Mouse (Mus musculus): ENCODE results near the gene Loxl1.

The Loxl1 gene

GRCm38 (mm10) chr9:58312944-58313359 lies at the start of gene Loxl1:
Gene Loxl1, minus strand, starts transcription at chr9:58313186.
- no peak for DNase-seq (ENCODE audit: low spot score in 2 of 2)

- no peak for DNase-seq (ENCODE audit: low spot score in 2 of 2)
Measured at GRCm38 (mm10) chr9:58361956-58362355, 49.0 kb upstream of the Loxl1 start.

- DNase-seq (ENCODE audit: low spot score in 2 of 2), result no peak
Measured at GRCm38 (mm10) chr9:58361373-58361772, 48.4 kb upstream of the Loxl1 start.

GRCm38 (mm10) chr9:58355262-58356050 lies 42.5 kb upstream of the Loxl1 start:
- DNase-seq (ENCODE audit: low spot score in 2 of 2), result no peak

GRCm38 (mm10) chr9:58354701-58355100 lies 41.7 kb upstream of the Loxl1 start:
- DNase-seq (ENCODE audit: low spot score in 2 of 2), result no peak

- DNase-seq (ENCODE audit: low spot score in 2 of 2), result no peak
Measured at GRCm38 (mm10) chr9:58353224-58353623, 40.2 kb upstream of the Loxl1 start.

- DNase-seq (ENCODE audit: low spot score in 2 of 2), result no peak
Measured at GRCm38 (mm10) chr9:58347795-58348194, 34.8 kb upstream of the Loxl1 start.

GRCm38 (mm10) chr9:58346498-58346897 lies 33.5 kb upstream of the Loxl1 start:
- DNase-seq (ENCODE audit: low spot score in 2 of 2), result no peak

- DNase-seq (ENCODE audit: low spot score in 2 of 2), result no peak
Measured at GRCm38 (mm10) chr9:58345963-58346362, 33.0 kb upstream of the Loxl1 start.

- no peak for DNase-seq (ENCODE audit: low spot score in 2 of 2)
Measured at GRCm38 (mm10) chr9:58341795-58342194, 28.8 kb upstream of the Loxl1 start.

GRCm38 (mm10) chr9:58336650-58337281 lies 23.8 kb upstream of the Loxl1 start:
- DNase-seq (ENCODE audit: low spot score in 2 of 2), result no peak

GRCm38 (mm10) chr9:58331276-58331675 lies 18.3 kb upstream of the Loxl1 start:
- DNase-seq (ENCODE audit: low spot score in 2 of 2), result no peak

GRCm38 (mm10) chr9:58330293-58330692 lies 17.3 kb upstream of the Loxl1 start:
- no peak for DNase-seq (ENCODE audit: low spot score in 2 of 2)

GRCm38 (mm10) chr9:58327382-58327781 lies 14.4 kb upstream of the Loxl1 start:
- DNase-seq (ENCODE audit: low spot score in 2 of 2), result no peak

GRCm38 (mm10) chr9:58326477-58327180 lies 13.6 kb upstream of the Loxl1 start:
- no peak for DNase-seq (ENCODE audit: low spot score in 2 of 2)

GRCm38 (mm10) chr9:58321681-58322080 lies 8.7 kb upstream of the Loxl1 start:
- DNase-seq (ENCODE audit: low spot score in 2 of 2), result no peak

GRCm38 (mm10) chr9:58318317-58318716 lies 5.3 kb upstream of the Loxl1 start:
- DNase-seq (ENCODE audit: low spot score in 2 of 2), result no peak

GRCm38 (mm10) chr9:58317381-58317780 lies 4.4 kb upstream of the Loxl1 start:
- no peak for DNase-seq (ENCODE audit: low spot score in 2 of 2)

- no peak for DNase-seq (ENCODE audit: low spot score in 2 of 2)
Measured at GRCm38 (mm10) chr9:58316784-58317183, 3.8 kb upstream of the Loxl1 start.

GRCm38 (mm10) chr9:58315850-58316249 lies 2.9 kb upstream of the Loxl1 start:
- no peak for DNase-seq (ENCODE audit: low spot score in 2 of 2)

- no peak for DNase-seq (ENCODE audit: low spot score in 2 of 2)
Measured at GRCm38 (mm10) chr9:58314682-58315360, 1.8 kb upstream of the Loxl1 start.

All from spleen, postnatal 10 days (tissue).